Mouse (Mus musculus) embryonic facial prominence, embryonic 13.5 days (tissue): ENCODE data around the gene Tsc1. TPM values are rescaled to one million over a fixed set of nuclear protein-coding genes. Genes with fewer than 3 reads are reported as not detected.

Source experiments
- ATAC-seq: fragments of 200-750 bp; cut with Nextera tagmentation; 2 replicates; pipeline ENCODE4 v1.8.0; 2017; ENCODE audit warnings: low read depth; ENCODE audit not compliant: insufficient number of reproducible peaks, insufficient read depth, low FRiP score, low TSS enrichment
- H3K27ac ChIP-seq: fragments of 300-500 bp; sonication (generic); 2 replicates; pipeline ENCODE4 v1.5.1; 2015; ENCODE audit warnings: moderate library complexity, mild to moderate bottlenecking, inconsistent platforms
- H3K27me3 ChIP-seq: fragments of 300-500 bp; sonication (generic); 2 replicates; pipeline ENCODE4 v1.6.1; 2015; ENCODE audit warnings: mild to moderate bottlenecking, inconsistent platforms
- H3K36me3 ChIP-seq: fragments of 300-500 bp; sonication (generic); 2 replicates; pipeline ENCODE4 v1.6.1; 2015; ENCODE audit warnings: mild to moderate bottlenecking, inconsistent platforms
- H3K4me1 ChIP-seq: fragments of 300-500 bp; sonication (generic); 2 replicates; pipeline ENCODE4 v1.6.1; 2015; ENCODE audit warnings: inconsistent platforms
- H3K4me2 ChIP-seq: fragments of 300-500 bp; sonication (generic); 2 replicates; pipeline ENCODE4 v1.6.1; 2015; ENCODE audit warnings: moderate library complexity, mild to moderate bottlenecking, inconsistent platforms
- H3K4me3 ChIP-seq: fragments of 300-500 bp; sonication (generic); 2 replicates; pipeline ENCODE4 v1.5.1; 2015; ENCODE audit warnings: mild to moderate bottlenecking, inconsistent platforms
- H3K9ac ChIP-seq: fragments of 300-500 bp; sonication (generic); 2 replicates; pipeline ENCODE4 v1.6.1; 2015; ENCODE audit warnings: mild to moderate bottlenecking, inconsistent platforms
- H3K9me3 ChIP-seq: fragments of 300-500 bp; sonication (generic); 2 replicates; pipeline ENCODE4 v1.6.1; 2016; ENCODE audit warnings: inconsistent platforms
- whole genome bisulfite sequencing: fragments of 180-500 bp; shearing (Covaris S2); methylation state at CpG from one replicate; pipeline ENCODE4 v1.1.7; 2015; ENCODE audit warnings: mixed read lengths; 5-methylcytosine and 5-hydroxymethylcytosine counted together
- polyA plus RNA-seq: library from polyadenylated mRNA; unstranded; fragments of >200 nt; fragmentation: Nextera tagmentation; extraction: Ambion mirVana; gene quantifications from 2 replicates; pipeline ENCODE4 v1.2.1, GENCODE M21; 2015

Tsc1 gene
- polyA plus RNA-seq, 1 experiment from 2014 or later = 23.9 TPM

GRCm38 (mm10) chr2:28605789-28606541 is 35.1 kb upstream of the Tsc1 start:
- Histone ChIP-seq H3K9ac (no peak overlapping the region), H3K9me3 (no peaks in the 10 kb centered on the region), H3K36me3 (no peaks in the 10 kb centered on the region), H3K27me3 (no peaks in the 10 kb centered on the region), H3K27ac (no peak overlapping the region), H3K4me1 (peaks cover 6% of the 10 kb centered on the region; the same call in 1 of the 2 replicates), H3K4me3 (no peak overlapping the region), H3K4me2 (no peak overlapping the region)
- no peak for ATAC-seq
- 70% methylated on average over 14 of the region's 14 CpGs for WGBS

- H3K36me3 ChIP-seq = no peaks in the 10 kb centered on the region
- WGBS = 64% methylated on average over 8 of the region's 8 CpGs
- H3K27me3 ChIP-seq = no peaks in the 10 kb centered on the region
- H3K4me1 ChIP-seq = peaks cover 6% of the 10 kb centered on the region; the same call in 1 of the 2 replicates
- H3K9me3 ChIP-seq = no peaks in the 10 kb centered on the region
- H3K4me2 ChIP-seq = no peak overlapping the region
- ATAC-seq = no peak
- 0 out of 2 replicates have a peak overlapping the region, but pooled peaks have one; percentile 22 for H3K27ac ChIP-seq
- H3K9ac ChIP-seq = no peak overlapping the region
- H3K4me3 ChIP-seq = no peak overlapping the region
Observed at GRCm38 (mm10) chr2:28606601-28607340, 34.3 kb upstream of the Tsc1 start.

DNA sequence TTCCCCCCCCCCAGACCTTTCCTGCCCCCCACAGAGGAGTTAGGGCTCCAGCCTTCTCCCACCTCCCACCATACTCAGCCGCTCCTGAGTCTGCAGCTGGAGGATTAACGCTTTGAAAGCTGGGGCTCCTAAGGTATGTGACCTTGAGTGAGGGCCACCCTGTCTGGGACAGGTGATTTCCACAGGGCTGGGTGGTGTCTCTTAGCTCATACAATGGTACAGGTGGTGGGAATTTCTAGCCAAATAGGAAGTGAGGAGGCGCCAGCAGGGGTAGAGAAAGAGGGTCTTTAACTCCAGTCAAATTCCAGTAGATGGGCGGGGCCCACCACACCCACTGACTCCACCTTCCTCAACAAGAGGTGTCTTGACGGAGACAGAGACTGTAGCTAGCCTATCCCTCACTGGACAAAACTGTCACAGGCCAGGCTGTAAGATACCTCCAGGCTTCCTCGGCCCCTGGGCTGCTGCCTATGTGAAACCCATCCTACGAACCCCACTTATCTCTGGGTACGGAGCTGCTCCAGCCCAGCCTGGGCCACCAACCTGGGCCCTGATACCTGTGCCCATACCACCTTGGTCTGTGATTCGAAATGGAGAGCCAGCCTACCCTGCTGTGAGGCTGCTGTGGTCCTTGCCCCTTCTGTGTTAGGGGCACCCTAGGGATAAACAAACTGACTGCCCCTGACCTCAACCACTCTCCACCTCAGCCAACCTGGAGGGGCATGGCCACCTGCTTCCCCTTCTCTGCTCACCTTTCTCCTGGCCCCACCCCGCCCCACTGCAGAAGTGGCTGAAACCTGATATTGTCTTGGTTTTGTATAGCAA is 33.5 kb upstream of the Tsc1 start:
- Histone ChIP-seq H3K4me2 (no peak overlapping the region), H3K27me3 (no peaks in the 10 kb centered on the region), H3K4me3 (no peak overlapping the region), H3K9ac (no peak overlapping the region), H3K27ac (0 out of 2 replicates have a peak overlapping the region, but pooled peaks have one; percentile 22), H3K36me3 (no peaks in the 10 kb centered on the region), H3K9me3 (no peaks in the 10 kb centered on the region), H3K4me1 (peaks cover 6% of the 10 kb centered on the region; the same call in 1 of the 2 replicates)
- 34% methylated on average over 10 of the region's 10 CpGs for WGBS
- peak; percentile 44 for ATAC-seq

DNA sequence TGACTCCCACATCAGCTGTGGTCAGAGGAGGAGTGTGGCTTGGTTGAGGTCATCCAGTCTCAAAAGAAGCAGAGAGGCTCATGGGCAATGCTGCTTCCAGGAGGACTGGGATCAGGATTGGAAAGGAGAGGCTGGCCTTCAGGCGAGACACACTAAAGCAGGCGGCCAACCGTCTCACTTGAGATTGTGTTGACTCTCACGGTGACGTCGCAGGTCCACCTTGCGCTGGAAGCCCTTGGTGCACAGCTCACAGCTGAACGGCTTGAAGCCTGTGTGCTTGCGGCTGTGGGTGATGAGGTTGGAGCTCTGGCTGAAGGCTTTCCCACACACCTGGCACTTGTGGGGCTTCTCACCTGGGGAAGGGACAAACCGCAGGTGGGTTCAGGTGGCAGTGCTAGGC is 31.2 kb upstream of the Tsc1 start:
- Histone ChIP-seq H3K27me3 (no peaks in the 10 kb centered on the region), H3K9ac (no peak overlapping the region), H3K4me2 (no peak overlapping the region), H3K36me3 (no peaks in the 10 kb centered on the region), H3K27ac (no peak overlapping the region), H3K4me3 (no peak overlapping the region), H3K4me1 (peaks cover 6% of the 10 kb centered on the region; the same call in 1 of the 2 replicates), H3K9me3 (no peaks in the 10 kb centered on the region)
- WGBS = 87% methylated on average over 10 of the region's 10 CpGs
- no peak for ATAC-seq

- Histone ChIP-seq H3K36me3 (no peaks in the 10 kb centered on the region), H3K4me1 (peaks cover 6% of the 10 kb centered on the region; the same call in 1 of the 2 replicates), H3K4me2 (no peak overlapping the region), H3K27me3 (no peaks in the 10 kb centered on the region), H3K9ac (no peak overlapping the region), H3K27ac (no peak overlapping the region), H3K9me3 (no peaks in the 10 kb centered on the region), H3K4me3 (no peak overlapping the region)
- no peak for ATAC-seq
- WGBS = 68% methylated on average over 12 of the region's 12 CpGs
Observed at GRCm38 (mm10) chr2:28610716-28611406, 30.2 kb upstream of the Tsc1 start.

DNA sequence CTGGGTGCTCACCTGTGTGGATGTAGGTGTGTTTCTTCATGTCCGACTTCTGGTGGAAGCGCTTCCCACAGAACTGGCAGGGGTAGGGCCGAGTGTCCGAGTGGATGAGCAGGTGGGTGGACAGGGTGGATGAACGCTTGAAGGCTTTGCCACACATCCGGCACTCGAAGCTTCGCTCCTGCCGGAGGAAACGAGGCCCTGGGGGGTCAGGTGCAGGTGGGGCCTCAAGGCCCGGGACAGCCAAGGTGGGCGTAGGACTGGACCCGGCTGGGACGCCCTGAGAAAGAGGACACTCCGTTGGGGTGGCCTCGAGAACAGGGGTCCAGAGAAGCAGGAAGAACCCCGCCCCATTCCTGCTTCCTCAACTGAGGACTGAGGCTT is 29.6 kb upstream of the Tsc1 start:
- H3K27me3 ChIP-seq = no peaks in the 10 kb centered on the region
- H3K9me3 ChIP-seq = no peaks in the 10 kb centered on the region
- no peak for ATAC-seq
- 82% methylated on average over 17 of the region's 17 CpGs for WGBS
- no peak overlapping the region for H3K9ac ChIP-seq
- H3K36me3 ChIP-seq = no peaks in the 10 kb centered on the region
- H3K4me2 ChIP-seq = no peak overlapping the region
- H3K4me1 ChIP-seq = peaks cover 6% of the 10 kb centered on the region; the same call in 1 of the 2 replicates
- H3K27ac ChIP-seq = no peak overlapping the region
- no peak overlapping the region for H3K4me3 ChIP-seq

- no peaks in the 10 kb centered on the region for H3K27me3 ChIP-seq
- no peak for ATAC-seq
- H3K36me3 ChIP-seq = no peaks in the 10 kb centered on the region
- H3K4me2 ChIP-seq = no peak overlapping the region
- no peak overlapping the region for H3K27ac ChIP-seq
- no peak overlapping the region for H3K9ac ChIP-seq
- H3K4me1 ChIP-seq = peaks cover 1% of the 10 kb centered on the region; the same call in 1 of the 2 replicates
- H3K4me3 ChIP-seq = no peak overlapping the region
- no peaks in the 10 kb centered on the region for H3K9me3 ChIP-seq
- WGBS = 59% methylated on average over 10 of the region's 10 CpGs
Observed at GRCm38 (mm10) chr2:28612436-28613063, 28.5 kb upstream of the Tsc1 start.

DNA sequence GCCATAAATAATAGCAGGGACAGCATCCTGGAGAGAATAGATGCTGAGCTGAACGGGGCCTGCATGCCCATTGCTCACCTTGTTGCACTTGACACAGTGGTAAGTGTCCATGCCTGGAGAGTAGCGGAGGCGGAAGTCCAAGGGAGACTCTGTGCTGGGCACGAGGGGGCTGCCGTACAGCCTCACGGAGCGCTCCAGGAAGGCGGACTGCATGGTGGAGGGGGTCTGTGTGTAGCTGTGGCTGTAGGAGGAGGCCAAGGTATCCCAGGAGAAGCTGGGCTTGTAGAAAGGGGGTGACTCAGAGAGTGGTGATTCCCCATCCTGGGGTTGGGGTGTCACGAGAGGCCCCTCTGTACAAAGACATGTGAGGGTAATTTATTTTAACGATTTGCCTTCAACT is 27.4 kb upstream of the Tsc1 start:
- H3K9me3 ChIP-seq = no peaks in the 10 kb centered on the region
- H3K9ac ChIP-seq = no peak overlapping the region
- no peak for ATAC-seq
- no peak overlapping the region for H3K27ac ChIP-seq
- H3K36me3 ChIP-seq = no peaks in the 10 kb centered on the region
- H3K4me2 ChIP-seq = no peak overlapping the region
- no peak overlapping the region for H3K4me3 ChIP-seq
- H3K4me1 ChIP-seq = no peaks in the 10 kb centered on the region
- H3K27me3 ChIP-seq = no peaks in the 10 kb centered on the region
- 88% methylated on average over 10 of the region's 10 CpGs for WGBS

- Histone ChIP-seq H3K4me3 (no peak overlapping the region), H3K4me2 (no peak overlapping the region), H3K9me3 (no peaks in the 10 kb centered on the region), H3K27me3 (peaks cover 17% of the 10 kb centered on the region), H3K27ac (no peak overlapping the region), H3K4me1 (no peaks in the 10 kb centered on the region), H3K9ac (no peak overlapping the region), H3K36me3 (no peaks in the 10 kb centered on the region)
- ATAC-seq = no peak
- WGBS = 36% methylated on average over 5 of the region's 5 CpGs
Observed at GRCm38 (mm10) chr2:28616358-28616757, 24.7 kb upstream of the Tsc1 start.

DNA sequence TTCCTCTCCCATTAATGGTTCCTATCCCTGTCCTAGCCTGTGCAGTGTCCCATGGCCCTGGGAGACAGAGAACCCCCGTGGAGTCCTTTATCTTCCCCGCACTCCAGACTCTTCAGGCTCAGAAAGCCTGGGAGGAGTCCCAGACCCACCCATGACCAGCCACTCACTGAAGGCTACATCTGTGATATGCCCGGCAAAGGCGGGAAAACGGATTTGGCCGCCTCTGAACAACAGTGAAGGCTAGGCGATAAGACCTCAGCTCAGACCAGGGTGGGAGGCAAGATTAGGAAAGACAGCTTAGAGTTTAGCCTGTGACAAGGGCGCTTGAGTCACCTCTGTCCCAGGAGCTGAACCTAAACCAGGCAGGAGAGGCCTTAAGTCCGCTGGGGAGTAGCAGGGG is 24.2 kb upstream of the Tsc1 start:
- H3K9me3 ChIP-seq = no peaks in the 10 kb centered on the region
- 0 out of 2 replicates have a peak, but pooled peaks cover 3% of the 10 kb centered on the region for H3K4me1 ChIP-seq

More for the DNA sequence above, 24.2 kb upstream of the Tsc1 start:
- Histone ChIP-seq H3K27me3 (peaks cover 22% of the 10 kb centered on the region), H3K9ac (no peak overlapping the region), H3K4me3 (no peak overlapping the region), H3K4me2 (no peak overlapping the region), H3K36me3 (no peaks in the 10 kb centered on the region), H3K27ac (no peak overlapping the region)
- no peak for ATAC-seq
- WGBS = 82% methylated on average over 9 of the region's 9 CpGs
